Mouse (Mus musculus): ENCODE measurements around the gene Tent5b.

- no peak for TF ChIP-seq CTCF (IDR thresholded peaks at IDR 0.05; ENCODE audit: extremely low read depth, insufficient read length, insufficient replicate concordance, low read depth, low read length)
- no peak for TF ChIP-seq POLR2A (IDR thresholded peaks at IDR 0.05; ENCODE audit: low read depth, low read length)
These were observed 32.6 kb upstream of the Tent5b start for GRCm38 (mm10) chr4:133447366-133447765.

Measured in small intestine, adult 2 months (tissue).